In genomic region chr7:80843176-80843575, GRCm38 (mm10) we compare ENCODE assay signal across 20 mouse cellular contexts.
"Had no signal": no experiment of that assay in that cellular context is flagged by ENCODE, and none has a peak within 500 bp of the region (broad histone marks: within the 10 kb centered on the region; RNA-seq: fewer than 3 reads in every experiment).

No protein-coding gene starts in this region.

- H3K4me3 ChIP-seq: lung, embryonic 15.5 days; megakaryocyte, embryonic 14.5 days; midbrain, embryonic 13.5 days; midbrain, embryonic 15.5 days; neural tube, embryonic 13.5 days; neural tube, embryonic 15.5 days had no signal

- H3K27ac ChIP-seq: lung, embryonic 15.5 days; macrophage; midbrain, embryonic 13.5 days; midbrain, embryonic 15.5 days; neural tube, embryonic 13.5 days; neural tube, embryonic 15.5 days had no signal

- ATAC-seq: liver, postnatal 0 days; lung, postnatal 0 days; midbrain, embryonic 13.5 days; midbrain, embryonic 15.5 days had no signal

- H3K4me1 ChIP-seq: midbrain, embryonic 13.5 days; midbrain, embryonic 15.5 days; neural tube, embryonic 13.5 days; neural tube, embryonic 15.5 days had no signal

- DNase-seq: liver, postnatal 0 days; lung, adult 2 months; lung, postnatal 14 days; lung, postnatal 36 days; retina, postnatal 1 day; right cerebral cortex, adult 18-20 months; right cerebral cortex, postnatal 25 days; right cerebral cortex, postnatal 4 days; spleen, adult 18-20 months; thymus, adult 18-20 months; thymus, postnatal 14 days; thymus, postnatal 36 days had no signal
